Mouse (Mus musculus) embryo, embryonic 10 days (tissue): Measurements from ENCODE around the gene Coil.

ENCODE experiments used
- DNase-seq: peaks from one replicate; pipeline ENCODE4 v3.0.0-alpha.2; 2015; ENCODE audit warnings: low spot score

Coil gene

DNA sequence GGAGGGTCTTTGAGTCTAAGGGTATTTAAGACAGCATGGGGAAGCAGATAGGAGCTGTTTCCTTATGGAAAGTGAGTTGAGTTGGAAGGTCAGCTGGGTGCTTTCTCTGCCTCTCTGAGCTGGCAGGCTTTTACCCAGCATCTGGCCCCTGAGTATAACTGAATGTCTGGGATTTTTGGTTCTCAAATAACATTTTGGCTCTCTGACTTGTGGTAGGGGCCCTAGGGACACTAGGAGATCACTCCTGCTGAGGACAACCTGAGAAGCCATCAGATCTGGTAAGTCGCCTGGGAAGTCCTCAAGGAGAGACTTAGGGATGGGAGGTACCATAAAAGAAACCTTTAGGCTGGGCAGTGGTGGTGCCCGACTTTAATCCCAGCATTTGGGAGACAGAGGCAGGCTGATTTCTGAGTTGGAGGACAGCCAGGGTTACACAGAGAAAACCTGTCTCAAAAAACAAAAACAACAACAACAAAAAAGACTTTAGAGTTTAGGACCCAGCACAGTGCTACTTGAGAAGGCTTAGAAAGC lies at the start of gene Coil:
Gene Coil, plus strand, starts transcription at position 51 of the 531 bp plus-strand sequence.
- DNase-seq: no peak

DNA sequence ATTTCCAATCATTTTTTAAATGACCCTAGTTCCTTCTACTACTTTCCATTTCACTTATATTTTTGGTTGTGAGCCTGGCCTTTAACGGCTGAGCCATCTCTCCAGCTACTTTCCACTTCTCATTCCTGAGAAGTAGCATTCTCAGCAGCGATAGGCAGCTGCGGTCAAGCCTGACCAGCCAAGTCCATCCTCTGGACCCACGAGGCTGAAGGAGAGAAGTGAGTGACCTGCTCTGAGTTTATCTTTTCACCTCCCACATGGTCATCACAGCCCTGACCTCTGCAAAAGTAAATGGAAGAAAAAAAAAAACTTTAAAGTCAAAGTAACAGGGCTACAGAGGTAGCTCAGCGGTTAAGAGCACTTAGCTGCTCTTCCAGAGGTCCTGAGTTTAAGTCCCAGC lies 43.5 kb upstream of the Coil start:
- no peak for DNase-seq

DNA sequence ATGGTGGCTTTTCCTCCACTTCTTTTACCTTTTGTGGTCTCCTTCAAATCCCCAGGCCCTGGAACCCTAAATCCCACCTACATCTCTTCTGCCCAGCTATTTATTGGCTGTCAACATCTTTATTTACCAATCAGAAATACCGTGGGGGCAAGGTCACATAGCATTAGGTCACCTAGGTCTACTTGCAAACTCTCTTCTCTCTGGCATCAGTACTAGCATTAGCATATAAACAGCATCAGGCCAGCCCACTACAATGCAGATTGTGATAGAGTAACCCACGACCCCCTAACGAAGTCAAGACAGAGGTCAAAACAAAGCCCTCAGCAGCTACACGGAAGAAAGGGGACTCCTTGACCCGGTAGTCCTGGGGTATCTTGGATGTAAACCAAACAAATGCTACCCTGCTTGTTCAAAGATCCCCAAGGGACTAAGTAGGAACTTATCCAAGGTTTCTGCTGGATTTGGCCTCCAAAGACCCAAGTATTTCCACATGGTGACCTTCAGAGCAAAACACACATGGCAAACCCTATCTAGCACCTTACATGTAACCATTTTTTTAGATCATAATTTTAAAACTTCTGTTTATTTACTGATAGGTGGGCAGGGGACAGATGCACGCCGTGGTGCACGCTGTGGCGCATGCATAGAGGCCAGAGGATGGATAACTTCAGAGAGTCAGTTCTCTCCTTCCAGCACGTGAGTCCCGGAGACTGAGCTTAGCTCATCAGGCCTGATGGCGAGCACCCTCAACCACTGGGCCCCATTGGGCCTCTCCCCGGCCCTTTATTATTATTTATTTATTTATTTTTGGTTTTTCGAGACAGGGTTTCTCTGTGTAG lies 38.1 kb upstream of the Coil start:
- DNase-seq: no peak

- DNase-seq: no peak
These were observed 37.0 kb upstream of the Coil start for GRCm38 (mm10) chr11:88933030-88933429.

- DNase-seq: no peak
These were observed 35.7 kb upstream of the Coil start for GRCm38 (mm10) chr11:88934089-88935000.

GRCm38 (mm10) chr11:88937886-88938285 lies 32.2 kb upstream of the Coil start:
- DNase-seq: no peak

- no peak for DNase-seq
These were observed 31.3 kb upstream of the Coil start for GRCm38 (mm10) chr11:88938770-88939169.

- DNase-seq: no peak
These were observed 30.4 kb upstream of the Coil start for GRCm38 (mm10) chr11:88939634-88940033.

GRCm38 (mm10) chr11:88941489-88941888 lies 28.6 kb upstream of the Coil start:
- no peak for DNase-seq

- DNase-seq: peak; percentile 17
These were observed 24.0 kb upstream of the Coil start for GRCm38 (mm10) chr11:88945971-88946585.

GRCm38 (mm10) chr11:88948896-88949295 lies 21.2 kb upstream of the Coil start:
- DNase-seq: no peak

DNA sequence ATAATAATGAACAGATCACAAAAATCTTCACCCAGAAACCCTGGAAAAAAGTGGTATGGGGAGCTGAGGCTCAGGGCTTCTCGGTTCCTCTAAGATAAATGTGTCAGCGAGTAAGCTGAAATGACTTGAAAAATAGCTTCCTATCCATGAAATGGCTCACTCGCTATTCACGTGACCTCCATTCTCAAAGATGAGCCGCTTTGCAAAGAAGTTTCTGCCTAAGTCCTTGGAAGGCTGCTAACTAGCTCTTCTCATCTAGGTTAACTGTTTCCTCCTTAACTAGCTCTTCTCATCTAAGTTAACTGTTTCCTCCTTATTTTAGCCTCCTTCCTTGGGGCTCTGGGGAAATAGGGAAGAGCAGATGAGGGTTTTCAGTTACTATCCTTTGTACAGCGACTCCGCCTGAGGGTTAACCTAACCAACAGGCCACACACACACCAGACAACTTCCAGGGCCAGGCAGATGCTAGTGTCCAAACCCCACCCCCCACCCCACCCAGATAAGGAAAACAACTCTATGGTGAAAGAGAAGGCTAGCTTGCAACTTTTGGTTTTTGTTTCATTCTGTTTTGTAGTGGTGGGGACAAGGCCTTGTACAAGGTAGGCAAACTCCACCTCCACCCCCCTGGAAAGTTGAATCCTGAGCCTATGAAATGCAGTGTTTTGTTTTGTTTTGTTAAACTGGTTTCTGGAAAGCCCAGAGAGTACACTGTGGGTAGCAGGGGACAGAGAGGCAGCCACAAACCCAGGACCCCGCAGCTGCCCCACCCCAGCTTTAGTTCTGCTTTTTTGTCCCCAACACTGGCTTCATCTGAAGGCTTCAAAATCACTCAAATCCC lies 20.0 kb upstream of the Coil start:
- DNase-seq: no peak

- DNase-seq: no peak
These were observed 19.3 kb upstream of the Coil start for GRCm38 (mm10) chr11:88950640-88951250.

DNA sequence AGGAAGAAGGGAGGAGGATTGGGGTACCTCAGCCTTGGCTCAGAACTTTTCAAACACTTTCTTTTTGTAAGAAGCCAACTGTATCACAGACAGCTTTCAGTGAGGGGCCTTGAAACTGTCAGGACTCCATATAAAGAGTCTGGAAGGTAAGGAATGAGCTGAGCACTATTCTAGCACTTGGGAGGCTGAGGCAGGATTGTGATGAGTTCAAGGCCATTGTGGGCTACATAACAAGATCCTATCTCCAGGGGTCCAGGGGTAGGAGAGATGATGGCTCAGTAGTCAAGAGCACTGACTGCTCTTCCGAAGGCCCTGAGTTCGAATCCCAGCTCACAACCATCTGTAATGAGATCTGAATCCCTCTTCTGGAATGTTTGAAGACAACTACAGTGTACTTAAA lies 18.5 kb upstream of the Coil start:
- no peak for DNase-seq

DNA sequence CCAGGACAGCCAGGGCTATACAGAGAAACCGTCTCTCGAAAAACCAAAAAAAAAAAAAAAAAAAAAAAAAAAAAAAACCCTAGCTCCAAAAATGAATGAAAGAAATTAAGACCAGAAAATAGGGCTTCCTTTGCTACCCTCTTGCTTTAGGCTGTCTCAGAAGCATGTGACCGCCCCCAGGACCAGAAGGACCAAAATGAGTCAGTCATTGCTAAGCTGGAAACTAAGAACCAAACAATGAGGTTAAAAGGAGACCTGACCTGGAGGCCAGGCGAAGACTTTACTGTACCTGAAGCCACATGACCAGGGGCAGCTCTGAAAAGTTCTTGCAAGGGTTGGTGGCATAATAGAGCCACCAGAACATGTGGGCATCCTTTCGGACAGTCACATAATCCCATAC lies 17.9 kb upstream of the Coil start:
- DNase-seq: no peak

- DNase-seq: no peak
These were observed 16.5 kb upstream of the Coil start for GRCm38 (mm10) chr11:88953582-88953981.

DNA sequence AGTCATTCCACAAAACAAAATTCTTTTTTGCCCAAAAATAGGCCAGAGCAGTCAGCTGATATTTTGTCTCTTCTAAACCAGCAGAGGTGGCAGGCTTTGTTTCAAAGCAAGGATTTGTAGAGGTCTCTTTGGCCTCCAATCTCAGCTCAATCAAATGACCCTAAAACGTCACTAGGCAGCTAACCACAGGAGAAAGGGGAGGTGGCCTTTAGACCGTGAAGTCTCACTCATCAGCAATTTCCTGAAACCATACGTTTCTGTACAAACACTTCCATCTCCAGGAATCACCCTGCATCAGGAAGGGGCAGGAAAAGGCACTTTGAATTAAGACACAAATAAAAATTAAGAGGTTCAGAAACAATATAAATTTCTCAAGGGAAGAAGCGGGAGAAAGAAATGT lies 15.2 kb upstream of the Coil start:
- peak; percentile 80 for DNase-seq

DNA sequence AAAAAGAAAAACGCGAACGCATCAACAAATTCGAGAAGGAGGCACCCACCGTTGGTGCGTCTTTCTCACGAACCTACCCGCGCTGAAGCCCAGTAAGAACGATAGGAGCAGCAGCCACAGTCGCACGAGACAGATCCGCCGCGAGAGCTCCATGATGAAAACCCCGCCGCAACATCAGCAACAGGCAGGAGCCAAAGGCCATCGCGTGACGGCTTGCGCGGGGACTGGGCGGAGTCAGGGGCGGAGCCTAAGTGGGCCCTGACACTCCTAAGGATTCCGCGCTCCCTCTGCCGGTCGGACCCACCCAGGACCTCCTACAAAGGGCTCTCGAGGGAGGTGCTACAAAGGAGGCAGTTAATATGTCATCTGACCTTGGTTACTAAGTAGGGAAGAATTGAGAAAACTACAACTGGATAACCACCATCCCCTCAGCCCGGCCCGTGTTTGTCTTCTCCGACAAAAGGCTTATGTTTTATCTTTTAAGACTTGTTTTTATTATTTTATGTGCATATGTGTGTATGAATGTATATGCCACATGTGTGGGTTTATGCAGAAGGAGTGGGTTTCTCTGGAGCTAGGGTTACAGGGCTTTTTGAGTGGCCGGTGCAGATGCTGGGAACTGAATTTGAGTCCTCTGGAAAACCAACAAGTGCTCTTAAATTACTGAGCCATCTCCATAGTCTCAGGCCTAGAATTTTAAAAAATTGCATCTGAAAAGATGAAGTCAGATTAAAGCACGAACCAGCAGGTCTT lies 14.7 kb upstream of the Coil start, which contains the start of gene Scpep1:
Gene Scpep1, minus strand, starts transcription at position 249 of the 753 bp plus-strand sequence.
- DNase-seq: peak; percentile 98

DNA sequence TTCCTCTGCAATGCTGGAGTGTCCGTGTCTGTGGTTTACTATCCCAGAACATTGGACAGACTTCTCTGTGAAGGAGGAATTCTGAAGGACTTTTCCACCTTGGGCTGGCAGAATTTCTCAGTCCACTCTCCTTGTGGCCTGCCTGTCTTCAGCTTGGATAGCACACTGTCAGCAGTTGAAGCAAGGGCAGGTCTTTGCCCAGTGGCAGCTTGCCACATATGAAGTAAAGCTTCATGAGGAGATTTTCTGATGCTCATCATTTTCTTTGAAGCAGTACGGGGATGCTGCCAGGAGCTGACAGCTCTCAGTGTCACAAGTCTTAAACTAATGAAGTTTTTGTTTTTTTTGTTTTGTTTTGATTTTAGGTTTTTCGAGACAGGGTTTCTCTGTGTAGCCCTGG lies 11.2 kb upstream of the Coil start:
- DNase-seq: no peak

DNA sequence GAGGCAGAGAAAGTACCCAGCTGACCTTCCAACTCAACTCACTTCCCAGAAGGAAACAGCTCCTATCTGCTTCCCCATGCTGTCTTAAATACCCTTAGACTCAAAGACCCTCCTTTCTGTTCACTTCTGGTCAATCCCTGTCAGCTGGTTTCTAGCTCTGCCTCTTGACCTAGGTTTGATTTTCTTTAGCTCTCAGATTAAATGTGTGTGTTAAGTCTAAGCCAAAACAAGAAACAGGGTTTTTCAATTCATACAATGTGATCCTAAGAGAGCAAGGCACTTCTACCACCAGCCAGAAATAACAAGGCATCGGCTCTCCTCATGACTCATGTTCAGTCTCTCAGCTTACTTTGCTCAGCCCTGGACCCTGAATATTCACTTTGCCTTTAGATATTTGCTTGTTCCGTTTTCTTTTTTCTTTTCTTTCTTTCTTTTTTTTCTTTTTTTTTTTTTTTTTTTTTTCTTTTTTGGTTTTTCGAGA lies 3.1 kb upstream of the Coil start, which contains the start of gene Elobl:
Gene Elobl, minus strand, starts transcription at position 51 of the 481 bp plus-strand sequence.
- DNase-seq: no peak
